Mouse (Mus musculus) embryonic fibroblast, embryonic 13.5 days (primary cell): ENCODE data around the gene Farp1.

ENCODE experiments used
- CTCF ChIP-seq: IDR thresholded peaks from 2 replicates; pipeline ENCODE4 v1.5.1; 2011; ENCODE audit warnings: mild to moderate bottlenecking, control low read depth, low read length, moderate library complexity, borderline replicate concordance; ENCODE audit not compliant: insufficient read depth
- POLR2A ChIP-seq: IDR thresholded peaks from 2 replicates; pipeline ENCODE4 v1.6.1; 2011; ENCODE audit warnings: low read depth, mild to moderate bottlenecking, control low read depth, low read length, moderate library complexity

DNA sequence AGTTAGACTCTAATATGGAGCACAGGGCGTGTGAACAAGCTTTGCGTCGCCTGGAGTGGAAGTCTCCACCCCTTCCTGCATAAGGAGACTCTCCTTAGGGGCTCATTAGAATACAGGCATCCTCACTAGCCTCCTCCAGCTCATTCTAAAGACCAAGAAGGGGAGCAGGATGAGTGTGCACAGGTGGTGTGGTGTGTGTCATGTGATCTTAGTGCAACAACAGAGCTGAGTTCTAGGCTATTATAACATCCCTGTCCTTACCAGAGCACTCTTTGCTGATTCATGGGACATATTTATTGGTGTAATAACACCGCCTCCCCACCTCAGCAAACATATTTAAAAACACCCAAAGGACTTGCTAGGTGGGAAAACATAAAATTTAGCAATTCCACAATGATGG lies 120.2 kb downstream of the Farp1 start:
- TF ChIP-seq CTCF: no peak
- no peak for TF ChIP-seq POLR2A
